Mouse (Mus musculus): ENCODE data around the gene Taf1b.

The Taf1b gene

DNA sequence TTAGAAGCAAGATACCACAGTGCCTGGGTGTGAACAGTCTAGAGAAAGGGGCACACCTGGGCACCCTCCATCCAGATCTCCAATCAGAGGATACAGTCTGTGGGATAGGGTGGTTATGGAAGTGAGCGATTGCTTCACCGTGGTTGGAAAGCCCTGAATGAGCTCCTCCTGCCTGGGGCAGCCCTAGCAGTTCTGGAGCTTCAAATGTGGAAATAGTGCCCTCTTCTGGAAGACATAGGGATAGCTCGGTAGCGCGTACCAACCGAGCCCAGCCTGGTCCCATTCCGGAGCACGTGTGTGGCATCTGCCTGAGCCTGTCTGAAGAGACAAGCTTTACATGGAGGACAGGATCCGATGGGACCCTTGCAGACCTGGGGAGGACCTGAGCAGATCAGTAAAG, 102.6 kb downstream of the Taf1b start:
- peak; percentile 41 to 70 for DNase-seq (ENCODE audit: low spot score in 2 of 2)

DNA sequence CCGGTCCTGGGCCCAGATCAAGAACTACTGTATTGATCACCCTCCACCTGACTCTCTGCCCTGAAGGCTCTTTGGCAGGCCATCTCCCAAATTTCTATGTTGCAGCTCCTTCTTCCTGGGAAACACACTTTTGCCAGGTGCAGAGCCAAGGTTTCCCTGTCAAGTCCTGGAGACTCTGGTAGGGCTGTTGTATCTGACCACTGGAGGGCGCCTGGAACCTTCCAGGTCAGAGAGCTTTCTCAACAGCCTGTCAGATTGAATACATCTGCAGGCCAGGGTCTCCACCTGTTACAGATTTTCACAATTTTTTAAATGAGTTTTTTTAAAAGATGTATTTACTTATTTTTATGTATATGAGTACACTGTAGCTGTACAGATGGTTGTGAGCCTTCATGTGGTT, 105.1 kb downstream of the Taf1b start:
- DNase-seq (ENCODE audit: low spot score in 2 of 2) = peak; percentile 24 to 57

DNA sequence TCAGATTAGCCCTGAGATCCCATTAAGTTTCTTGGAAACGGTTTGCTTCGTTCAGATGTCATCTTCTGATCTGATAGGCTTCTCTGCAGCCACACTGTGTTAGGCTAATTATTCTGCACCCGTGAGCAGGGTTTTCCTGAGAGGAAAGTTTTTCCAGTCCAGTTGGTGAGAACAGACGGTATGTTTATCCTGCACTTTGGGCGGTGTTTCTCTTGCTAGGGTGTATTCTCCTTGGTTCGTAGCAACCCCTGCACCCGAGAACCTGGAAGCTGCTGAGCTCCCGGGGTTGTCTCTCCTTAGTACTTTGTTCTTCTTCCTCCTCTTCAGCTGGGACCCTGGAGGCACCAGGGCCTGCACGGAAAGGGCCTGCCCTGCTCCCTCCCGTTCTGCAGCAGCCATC, 108.0 kb downstream of the Taf1b start:
- no peak for DNase-seq (ENCODE audit: low spot score in 2 of 2)

Measured in urinary bladder, adult 18-20 months (tissue).